8 mouse cellular contexts compared by ENCODE assay signal in the genomic region with DNA sequence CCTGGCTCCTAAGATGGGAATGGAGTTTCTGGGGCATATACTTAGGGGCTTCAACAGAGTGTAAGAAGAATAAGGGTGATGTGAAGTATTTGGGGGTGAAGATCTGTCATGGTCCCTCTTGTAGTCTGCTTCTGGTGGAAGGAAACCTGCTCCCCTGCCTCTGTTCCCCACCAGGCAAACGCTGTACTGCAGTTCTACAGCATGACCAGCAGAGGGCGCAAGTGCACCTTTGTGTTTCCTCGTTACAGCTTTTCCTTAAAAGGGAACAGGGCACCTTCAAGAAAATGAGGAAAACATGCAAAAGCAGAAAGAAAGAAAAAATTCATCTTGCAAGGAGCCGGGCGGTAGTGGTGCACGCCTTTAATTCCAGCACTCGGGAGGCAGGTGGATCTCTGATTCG. TPM values are rescaled to one million over a fixed set of nuclear protein-coding genes. Genes with fewer than 3 reads are reported as not detected.
DNase-seq lines count a peak whose midpoint lies in the region; ATAC-seq lines count a peak whose summit lies in the region.

No protein-coding gene starts in this region.

- no peak overlapping the region for H3K4me2 ChIP-seq in embryonic facial prominence, embryonic 11.5 days (ENCODE audit: low read depth, low read length)

- 17% methylated on average over 8 of the region's 8 CpGs for WGBS in embryonic facial prominence, embryonic 11.5 days

- no peak overlapping the region for H3K9ac ChIP-seq in embryonic facial prominence, embryonic 11.5 days (replicated peaks; ENCODE audit: low read length)

- no peaks in the 10 kb centered on the region for H3K27me3 ChIP-seq in embryonic facial prominence, embryonic 11.5 days (ENCODE audit: control insufficient read depth, insufficient read depth, low read length)

- no peaks in the 10 kb centered on the region for H3K4me1 ChIP-seq in embryonic facial prominence, embryonic 11.5 days (ENCODE audit: control insufficient read depth, insufficient read depth, low read length)

- ATAC-seq in embryonic facial prominence, embryonic 11.5 days (replicated peaks; ENCODE audit: insufficient number of reproducible peaks, low FRiP score, low TSS enrichment, low read depth) = no peak
- no peak for ATAC-seq in inflammation-experienced regulatory T-cells, adult 6 months

- no peak overlapping the region for H3K27ac ChIP-seq in embryonic facial prominence, embryonic 11.5 days (replicated peaks; ENCODE audit: low read depth, low read length)

- DNase-seq in 3134 (ENCODE audit: extremely low read depth, insufficient read length, low spot score) (peak; percentile 38), 416B (ENCODE audit: low read depth) (peak; percentile 56)
- peak; percentile 19 to 37 for DNase-seq in adrenal gland, postnatal 4 days (ENCODE audit: low spot score in 2 of 2)
- DNase-seq in embryonic facial prominence, embryonic 11.5 days (ENCODE audit: low spot score) = peak; percentile 86
- peak; percentile 67 for DNase-seq in kidney, postnatal 10 days
- peak; percentile 72 for DNase-seq in lung, postnatal 14 days
- peak; percentile 60 for DNase-seq in right cerebral cortex, postnatal 14 days

- H3K4me3 ChIP-seq in embryonic facial prominence, embryonic 11.5 days (ENCODE audit: low read depth, low read length) = no peak overlapping the region

- no peaks in the 10 kb centered on the region for H3K36me3 ChIP-seq in embryonic facial prominence, embryonic 11.5 days (replicated peaks; ENCODE audit: control insufficient read depth, insufficient read depth, low read depth, low read length)

- H3K9me3 ChIP-seq in embryonic facial prominence, embryonic 11.5 days (replicated peaks; ENCODE audit: control insufficient read depth, low read length) = no peaks in the 10 kb centered on the region

RNA-seq across cellular contexts. Expression of a gene that starts 25.5 kb away (rescaled TPM):
- 1 to 10 TPM; 2.1 to 2.3 TPM for total RNA-seq in adrenal gland, postnatal 4 days (2021)
- 2.8 and 3.8 TPM in 2 replicates for polyA plus RNA-seq in embryonic facial prominence, embryonic 11.5 days (2014; fragmentation: Nextera tagmentation; extraction: Ambion mirVana)
- not detected for polyA plus RNA-seq in inflammation-experienced regulatory T-cells, adult 6 months (2017; shearing (Covaris generic))

RNA-seq across cellular contexts. Expression of a gene that starts 36.0 kb away (rescaled TPM):
- total RNA-seq in adrenal gland, postnatal 4 days (2021) = 10 to 100 TPM; 18.1 to 19.1 TPM
- polyA plus RNA-seq in embryonic facial prominence, embryonic 11.5 days (2014; fragmentation: Nextera tagmentation; extraction: Ambion mirVana) = 47.0 and 54.3 TPM in 2 replicates
- polyA plus RNA-seq in inflammation-experienced regulatory T-cells, adult 6 months (2017; shearing (Covaris generic)) = 1 to 10 TPM; 3.5 to 5.0 (median 4.3) TPM

RNA-seq across cellular contexts. Expression of a gene that starts 56.1 kb away (rescaled TPM):
- 10 to 100 TPM; 10.3 to 17.0 TPM for total RNA-seq in adrenal gland, postnatal 4 days (2021)
- polyA plus RNA-seq in embryonic facial prominence, embryonic 11.5 days (2014; fragmentation: Nextera tagmentation; extraction: Ambion mirVana) = 0.27 and 0.43 TPM in 2 replicates
- polyA plus RNA-seq in inflammation-experienced regulatory T-cells, adult 6 months (2017; shearing (Covaris generic)) = not detected

Comparison
In these comparisons a context has a peak if more than half of its experiments do, and no peak if none do; other contexts are left out.
1. DNase-seq: peak in every context shown above with its lines; median percentile 86 in embryonic facial prominence, embryonic 11.5 days; 72 in lung, postnatal 14 days; 67 in kidney, postnatal 10 days; 60 in right cerebral cortex, postnatal 14 days; 56 in 416B; 38 in 3134; 28 in adrenal gland, postnatal 4 days.